Mouse (Mus musculus) CH12.LX (cell line): ENCODE measurements at regions not wholly inside any gene's neighbourhood (a gene's known extent, or its start where the extent isn't known, plus 50 kb on each side); places are given as distances from the start of the nearest gene placed in this dataset.

ENCODE experiments used
- DNase-seq: peaks from one replicate; pipeline ENCODE4 v3.0.0-alpha.2; 2013; ENCODE audit errors: extremely low read depth
- H3K27ac ChIP-seq: 2 replicates; pipeline ENCODE4 v1.5.1; 2012; ENCODE audit warnings: low read depth, mild to moderate bottlenecking, control low read depth, moderate library complexity; ENCODE audit not compliant: insufficient read depth
- H3K27me3 ChIP-seq: replicated peaks from 2 replicates; pipeline ENCODE3; 2012; ENCODE audit warnings: inconsistent platforms
- H3K36me3 ChIP-seq, 2 experiments: replicated peaks in 1 of 2; 2 replicates each; pipeline versions ENCODE3 to v1.6.1; 2012; ENCODE audit warnings: inconsistent platforms in 1 of 2, low read length in 1 of 2, mild to moderate bottlenecking in 1 of 2, mixed read lengths in 1 of 2, moderate library complexity in 1 of 2; ENCODE audit not compliant: control insufficient read depth in 1 of 2, insufficient read depth in 1 of 2
- H3K4me1 ChIP-seq, 2 experiments: 2 replicates each; pipeline ENCODE4 v1.6.1; 2012; ENCODE audit warnings: inconsistent platforms in 1 of 2, moderate library complexity in 1 of 2; ENCODE audit not compliant: insufficient read depth in 2 of 2, control insufficient read depth in 1 of 2
- H3K4me2 ChIP-seq: 2 replicates; pipeline ENCODE4 v1.6.1; 2012; ENCODE audit warnings: low read depth, mild to moderate bottlenecking, control low read depth; ENCODE audit not compliant: poor library complexity, insufficient read depth, severe bottlenecking
- H3K4me3 ChIP-seq, 3 experiments: fragments of 150-350 bp in 1 of 3; sonication (generic) in 1 of 3; replicated peaks in 1 of 3; 2 replicates each; pipeline versions ENCODE3 to v1.5.1; 2011 to 2012; ENCODE audit warnings: low read depth in 2 of 3, low read length in 2 of 3, mild to moderate bottlenecking in 2 of 3, moderate library complexity in 2 of 3, control low read depth in 1 of 3, improper control_type of control experiment in 1 of 3, inconsistent platforms in 1 of 3, mixed read lengths in 1 of 3; ENCODE audit not compliant: poor library complexity in 1 of 3
- H3K79me2 ChIP-seq: replicated peaks from 2 replicates; pipeline ENCODE4 v1.6.1; 2012; ENCODE audit warnings: mild to moderate bottlenecking, moderate library complexity; ENCODE audit not compliant: control insufficient read depth, poor library complexity, insufficient read depth, severe bottlenecking; ENCODE audit errors: extremely low read depth
- H3K9ac ChIP-seq: 2 replicates; pipeline ENCODE4 v1.6.1; 2012; ENCODE audit warnings: low read depth, mild to moderate bottlenecking, control low read depth, moderate library complexity; ENCODE audit not compliant: insufficient read depth
- H3K9me3 ChIP-seq: replicated peaks from 2 replicates; pipeline ENCODE3; 2012; ENCODE audit warnings: low read length, inconsistent platforms, mixed read lengths
- CTCF ChIP-seq, 2 experiments: IDR thresholded peaks in 1 of 2; conservative IDR thresholded peaks in 1 of 2; 2 replicates each; pipeline ENCODE4 v1.5.1; 2011 to 2012; ENCODE audit warnings: low read depth in 2 of 2, low read length in 2 of 2, improper control_type of control experiment in 1 of 2, inconsistent platforms in 1 of 2, mild to moderate bottlenecking in 1 of 2, moderate library complexity in 1 of 2
- ELF1 ChIP-seq: IDR thresholded peaks from 2 replicates; pipeline ENCODE4 v1.6.1; 2014; ENCODE audit warnings: low read depth, mild to moderate bottlenecking, inconsistent platforms, low read length, improper control_type of control experiment
- EP300 ChIP-seq: IDR thresholded peaks from 2 replicates; pipeline ENCODE4 v1.6.1; 2011; ENCODE audit warnings: low read length, improper control_type of control experiment
- ETS1 ChIP-seq: conservative IDR thresholded peaks from 2 replicates; pipeline ENCODE4 v1.6.1; 2012; ENCODE audit warnings: low read depth, mild to moderate bottlenecking, inconsistent platforms, low read length, improper control_type of control experiment, moderate library complexity
- HCFC1 ChIP-seq: IDR thresholded peaks from 2 replicates; pipeline ENCODE4 v1.6.1; 2012; ENCODE audit warnings: low read depth, mild to moderate bottlenecking, inconsistent platforms, low read length, improper control_type of control experiment
- IRF4 ChIP-seq: IDR thresholded peaks from 2 replicates; pipeline ENCODE4 v1.6.1; 2014; ENCODE audit warnings: low read depth, mild to moderate bottlenecking, inconsistent platforms, low read length, improper control_type of control experiment
- JUN ChIP-seq: IDR thresholded peaks from 2 replicates; pipeline ENCODE4 v1.6.1; 2011; ENCODE audit warnings: low read depth, mild to moderate bottlenecking, low read length, improper control_type of control experiment, moderate library complexity; ENCODE audit not compliant: insufficient read depth
- JUND ChIP-seq: conservative IDR thresholded peaks from 2 replicates; pipeline ENCODE4 v1.6.1; 2011; ENCODE audit warnings: low read depth, low read length, improper control_type of control experiment
- MAX ChIP-seq: IDR thresholded peaks from 2 replicates; pipeline ENCODE4 v1.6.1; 2011; ENCODE audit warnings: low read length, improper control_type of control experiment
- MAZ ChIP-seq: IDR thresholded peaks from 2 replicates; pipeline ENCODE4 v1.6.1; 2012; ENCODE audit warnings: low read depth, mild to moderate bottlenecking, inconsistent platforms, low read length, improper control_type of control experiment, moderate library complexity
- MEF2A ChIP-seq: IDR thresholded peaks from 2 replicates; pipeline ENCODE4 v1.6.1; 2014; ENCODE audit warnings: low read depth, mild to moderate bottlenecking, inconsistent platforms, low read length, improper control_type of control experiment, borderline replicate concordance
- NELFE ChIP-seq: IDR thresholded peaks from 2 replicates; pipeline ENCODE4 v1.6.1; 2011; ENCODE audit warnings: low read depth, low read length, improper control_type of control experiment
- POLR2AphosphoS2 ChIP-seq: IDR thresholded peaks from 2 replicates; pipeline ENCODE4 v1.6.1; 2011; ENCODE audit warnings: low read depth, low read length, improper control_type of control experiment
- RAD21 ChIP-seq: IDR thresholded peaks from 2 replicates; pipeline ENCODE4 v1.6.1; 2011; ENCODE audit warnings: low read depth, mild to moderate bottlenecking, low read length, improper control_type of control experiment, moderate library complexity
- RCOR1 ChIP-seq: conservative IDR thresholded peaks from 2 replicates; pipeline ENCODE4 v1.6.1; 2012; ENCODE audit warnings: low read depth, mild to moderate bottlenecking, inconsistent platforms, low read length, improper control_type of control experiment
- TBP ChIP-seq: conservative IDR thresholded peaks from 2 replicates; pipeline ENCODE4 v1.6.1; 2011; ENCODE audit warnings: low read depth, low read length, improper control_type of control experiment
- TCF12 ChIP-seq: IDR thresholded peaks from 2 replicates; pipeline ENCODE4 v1.6.1; 2014; ENCODE audit warnings: low read depth, mild to moderate bottlenecking, inconsistent platforms, low read length, improper control_type of control experiment
- UBTF ChIP-seq: IDR thresholded peaks from 2 replicates; pipeline ENCODE4 v1.6.1; 2012; ENCODE audit warnings: low read depth, mild to moderate bottlenecking, inconsistent platforms, low read length, improper control_type of control experiment, moderate library complexity
- ZKSCAN1 ChIP-seq: IDR thresholded peaks from 2 replicates; pipeline ENCODE4 v1.6.1; 2012; ENCODE audit warnings: low read depth, inconsistent platforms, low read length, improper control_type of control experiment, borderline replicate concordance
- ZMIZ1 ChIP-seq: IDR thresholded peaks from 2 replicates; pipeline ENCODE4 v1.6.1; 2012; ENCODE audit warnings: low read depth, mild to moderate bottlenecking, inconsistent platforms, low read length, improper control_type of control experiment
- dilution Hi-C: fragments of 300-500 bp; cut with MboI; formaldehyde crosslinking; loops from 2 replicates; pipeline ENCODE4 v1.14.3; 2020; ENCODE audit warnings: low sequenced_read_pairs; ENCODE audit not compliant: extremely low pct_unique_long_range_greater_than_20kb, extremely low pct_ligation_motif_present
- in situ Hi-C: fragments of 300-500 bp; cut with MboI; formaldehyde crosslinking; loops from 3 replicates; pipeline ENCODE4 v1.14.3; 2019; ENCODE audit warnings: low sequenced_read_pairs, low pct_ligation_motif_present, low pct_unique_long_range_greater_than_20kb, mixed read lengths

DNA sequence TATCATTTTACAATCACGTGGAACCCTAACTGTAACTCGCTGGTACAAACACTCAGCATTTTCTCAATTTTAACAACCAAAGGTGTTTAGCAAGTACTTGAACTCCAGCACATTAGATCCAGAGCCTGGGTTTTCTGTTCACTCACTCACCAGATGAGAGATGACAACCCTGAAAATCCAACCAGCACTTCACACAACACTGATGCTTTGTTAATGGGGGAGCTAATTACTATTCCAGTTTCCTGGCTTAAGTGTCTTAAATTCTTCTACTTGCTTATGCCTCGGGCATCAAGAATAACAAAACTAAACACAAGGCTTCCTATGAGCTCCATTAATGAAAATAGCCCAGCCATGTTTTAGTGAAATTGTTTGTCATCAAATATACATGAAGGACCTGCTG lies 113.4 kb upstream of the Nek7 start:
- TF ChIP-seq EP300 (no peak), IRF4 (no peak), UBTF (no peak), MAX (no peak), CTCF (conservative IDR thresholded peaks at IDR 0.05 in 1 of 2, IDR thresholded peaks at IDR 0.05 in 1 of 2; ENCODE audit: low read depth in 2 of 2, low read length in 2 of 2) (no peak)
- dilution Hi-C loops (no loop called here), in situ Hi-C loops (no loop called here)

DNA sequence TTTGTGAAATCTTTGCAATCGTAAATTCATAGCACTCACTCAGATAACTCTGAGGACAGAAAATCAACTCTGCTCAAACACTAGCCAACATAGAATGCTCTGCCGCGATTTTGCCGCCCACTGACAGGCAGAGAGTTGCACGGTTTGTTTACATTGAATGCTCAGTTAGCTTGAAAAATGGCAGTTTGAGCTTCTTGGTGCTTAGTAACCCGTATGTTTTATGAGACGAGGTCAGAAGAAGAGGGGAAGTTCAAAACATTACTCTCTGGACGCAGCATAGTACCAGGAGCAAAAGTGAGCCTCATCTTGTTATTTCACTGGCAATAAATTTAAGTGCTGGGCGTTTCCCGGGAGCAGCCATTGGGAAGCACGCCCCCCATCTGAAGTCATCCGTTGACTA lies 111.1 kb upstream of the Nek7 start:
- Histone ChIP-seq H3K9me3 (no peaks in the 10 kb centered on the region), H3K79me2 (no peaks in the 10 kb centered on the region), H3K4me2 (no peak overlapping the region), H3K4me1 (no peaks in the 10 kb centered on the region), H3K4me3 (no peak overlapping the region), H3K27me3 (no peaks in the 10 kb centered on the region), H3K36me3 (no peaks in the 10 kb centered on the region), H3K27ac (no peak overlapping the region), H3K9ac (no peak overlapping the region)
- no peak for DNase-seq
- no peak for TF ChIP-seq HCFC1
- TF ChIP-seq MAZ, result no peak
- no peak for TF ChIP-seq RCOR1
- TF ChIP-seq POLR2AphosphoS2, result no peak
- no peak for TF ChIP-seq UBTF
- no peak for TF ChIP-seq ZMIZ1
- TF ChIP-seq JUND, result no peak
- TF ChIP-seq TCF12, result no peak
- TF ChIP-seq ELF1, result no peak
- no peak for TF ChIP-seq ETS1
- TF ChIP-seq CTCF (conservative IDR thresholded peaks at IDR 0.05 in 1 of 2, IDR thresholded peaks at IDR 0.05 in 1 of 2; ENCODE audit: low read depth in 2 of 2, low read length in 2 of 2), result no peak
- TF ChIP-seq NELFE, result no peak
- no peak for TF ChIP-seq JUN
- no peak for TF ChIP-seq ZKSCAN1
- TF ChIP-seq TBP, result no peak
- TF ChIP-seq RAD21, result no peak
- no peak for TF ChIP-seq MEF2A
- dilution Hi-C loops (no loop called here), in situ Hi-C loops (no loop called here)

More for the DNA sequence above, 113.4 kb upstream of the Nek7 start:
- Histone ChIP-seq H3K9ac (no peak overlapping the region), H3K4me3 (no peak overlapping the region), H3K27me3 (no peaks in the 10 kb centered on the region), H3K27ac (no peak overlapping the region), H3K4me1 (no peaks in the 10 kb centered on the region), H3K36me3 (no peaks in the 10 kb centered on the region), H3K9me3 (no peaks in the 10 kb centered on the region), H3K4me2 (no peak overlapping the region), H3K79me2 (no peaks in the 10 kb centered on the region)
- no peak for DNase-seq
